Mouse (Mus musculus): ENCODE measurements around the gene Gm10322.

The Gm10322 gene

GRCm38 (mm10) chr10:59664765-59665164, 48.9 kb downstream of the Gm10322 start:
- no peak for DNase-seq

- DNase-seq, result no peak
Observed at GRCm38 (mm10) chr10:59665503-59666291, 49.8 kb downstream of the Gm10322 start.

Measured in retina, postnatal 1 day (tissue).